Mouse (Mus musculus) ES-Bruce4 (cell line): ENCODE measurements at regions not wholly inside any gene's neighbourhood (a gene's known extent, or its start where the extent isn't known, plus 50 kb on each side); places are given as distances from the start of the nearest gene placed in this dataset.

ENCODE experiments used
- CTCF ChIP-seq: IDR thresholded peaks from one replicate; pipeline ENCODE4 v1.8.1; 2011; ENCODE audit warnings: low read depth, low read length
- POLR2A ChIP-seq: IDR thresholded peaks from one replicate; pipeline ENCODE4 v1.8.1; 2011; ENCODE audit warnings: low read length; ENCODE audit not compliant: insufficient read depth

DNA sequence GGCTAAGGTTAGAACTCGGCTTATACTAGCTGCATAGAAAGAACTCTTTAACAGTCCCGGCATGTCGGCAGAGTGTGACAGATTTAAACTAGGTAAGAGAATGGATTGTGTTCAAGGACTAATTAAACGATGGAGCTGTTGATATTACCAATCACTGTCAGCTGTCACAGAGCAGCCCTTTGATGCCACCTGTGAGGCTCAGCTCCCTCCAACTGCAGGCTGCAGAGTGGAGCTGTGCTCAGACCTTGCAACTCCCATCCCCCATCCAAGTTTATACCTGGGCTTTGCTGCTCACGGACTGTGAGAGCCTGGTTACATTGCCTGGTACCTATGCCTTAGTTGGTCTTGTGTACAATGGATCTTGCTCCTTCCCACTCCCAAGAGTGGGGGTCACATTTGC, 204.4 kb upstream of the Vstm2b start:
- TF ChIP-seq CTCF (no peak), POLR2A (no peak)
